Mouse (Mus musculus) forebrain, postnatal 0 days (tissue): ENCODE measurements around the gene Pxmp4. TPM values are rescaled to one million over a fixed set of nuclear protein-coding genes. Genes with fewer than 3 reads are reported as not detected.
A peak's percentile ranks its signal among the peaks of the same experiment; 100 is the strongest.

ENCODE experiments used
- ATAC-seq: fragments of 200-750 bp; cut with Nextera tagmentation; 2 replicates; pipeline ENCODE4 v1.8.0; 2017; ENCODE audit warnings: mild to moderate bottlenecking, moderate library complexity
- DNase-seq: peaks from one replicate; pipeline ENCODE4 v3.0.0-alpha.2; 2015
- H3K27ac ChIP-seq: fragments of 300-500 bp; sonication (generic); 2 replicates; pipeline ENCODE4 v1.5.1; 2014; ENCODE audit warnings: low read depth, mild to moderate bottlenecking, antibody characterized with exemption, low read length, moderate library complexity, mixed read lengths
- H3K27me3 ChIP-seq: fragments of 300-500 bp; sonication (generic); 2 replicates; pipeline ENCODE4 v1.6.1; 2014; ENCODE audit warnings: mild to moderate bottlenecking, low read length, mixed read lengths; ENCODE audit not compliant: insufficient read depth
- H3K36me3 ChIP-seq: fragments of 300-500 bp; sonication (generic); 2 replicates; pipeline ENCODE4 v1.6.1; 2014; ENCODE audit warnings: mild to moderate bottlenecking, moderate library complexity; ENCODE audit not compliant: insufficient read depth
- H3K4me1 ChIP-seq: fragments of 300-500 bp; sonication (generic); 2 replicates; pipeline ENCODE4 v1.6.1; 2014; ENCODE audit warnings: antibody characterized with exemption; ENCODE audit not compliant: insufficient read depth
- H3K4me2 ChIP-seq: fragments of 300-500 bp; sonication (generic); 2 replicates; pipeline ENCODE4 v1.6.1; 2014; ENCODE audit warnings: low read depth, mild to moderate bottlenecking, moderate library complexity
- H3K4me3 ChIP-seq: fragments of 300-500 bp; sonication (generic); 2 replicates; pipeline ENCODE4 v1.5.1; 2014; ENCODE audit warnings: low read depth, low read length, mixed read lengths
- H3K9ac ChIP-seq: fragments of 300-500 bp; sonication (generic); 2 replicates; pipeline ENCODE4 v1.6.1; 2014; ENCODE audit warnings: mild to moderate bottlenecking
- H3K9me3 ChIP-seq: fragments of 300-500 bp; sonication (generic); 2 replicates; pipeline ENCODE4 v1.6.1; 2016; ENCODE audit warnings: low read length
- CTCF ChIP-seq: sonication (generic); IDR thresholded peaks from 2 replicates; pipeline ENCODE4 v1.5.1; 2016; ENCODE audit warnings: antibody characterized with exemption, control low read depth, low read depth
- WGBS: fragments of 180-500 bp; shearing (Covaris S2); extraction: QIAGEN DNeasy Blood & Tissue Kit; methylation state at CpG from one replicate; pipeline ENCODE4 v1.1.7; 2014; 5-methylcytosine and 5-hydroxymethylcytosine counted together
- polyA plus RNA-seq: library from polyadenylated mRNA; unstranded; fragments of >200 nt; fragmentation: Nextera tagmentation; extraction: Ambion mirVana; gene quantifications from 2 replicates; pipeline ENCODE4 v1.2.1, GENCODE M21; 2015
- total RNA-seq: library from RNA; depleted of rRNA; stranded (reverse); fragments of >200 nt; gene quantifications from 2 replicates; pipeline ENCODE4 v1.2.3, GENCODE M21; 2014

Pxmp4 gene
- total and polyA plus RNA-seq, 2 experiments from 2014 or later, result 15.0 to 17.9 TPM

DNA sequence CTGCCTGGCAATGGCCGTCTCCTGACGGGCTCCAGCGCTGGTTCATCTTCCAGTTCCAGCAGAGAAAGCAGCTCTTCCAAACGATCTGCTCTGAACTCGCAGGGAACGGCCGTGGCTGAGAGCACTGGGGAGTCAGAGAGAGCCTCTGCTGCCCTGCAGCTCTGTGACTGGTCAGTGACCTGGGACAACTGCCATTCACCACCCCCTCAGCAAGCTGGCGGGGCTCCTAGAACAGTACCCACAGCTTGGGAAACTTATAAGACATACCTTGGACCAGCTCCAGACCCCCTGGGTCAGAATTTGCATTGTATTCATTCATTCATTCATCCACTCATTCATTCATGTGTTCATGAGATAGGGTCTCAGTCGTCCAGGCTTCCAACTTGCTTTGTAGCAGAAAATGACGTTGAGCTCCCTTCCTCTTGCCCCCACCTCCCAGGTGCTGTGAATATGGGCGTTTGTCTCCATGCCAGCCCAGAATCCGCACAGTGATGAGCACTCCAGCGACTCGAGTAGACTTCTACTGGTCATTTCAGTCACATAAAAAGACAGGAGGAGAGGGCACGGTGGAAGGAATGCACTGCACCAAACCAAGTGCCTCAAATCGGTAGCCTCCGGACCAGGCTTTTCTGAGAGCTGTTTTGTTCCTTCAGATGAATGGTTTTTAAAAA lies 18.4 kb downstream of the Pxmp4 start:
- 39% methylated on average over 17 of the region's 17 CpGs for WGBS
- no peak for DNase-seq
- Histone ChIP-seq H3K27ac (peak overlapping the region; percentile 70), H3K36me3 (no peaks in the 10 kb centered on the region), H3K9ac (no peak overlapping the region), H3K4me1 (peaks cover 16% of the 10 kb centered on the region), H3K4me3 (no peak overlapping the region), H3K9me3 (no peaks in the 10 kb centered on the region), H3K27me3 (no peaks in the 10 kb centered on the region), H3K4me2 (no peak overlapping the region)
- TF ChIP-seq CTCF, result no peak
- ATAC-seq, result no peak

DNA sequence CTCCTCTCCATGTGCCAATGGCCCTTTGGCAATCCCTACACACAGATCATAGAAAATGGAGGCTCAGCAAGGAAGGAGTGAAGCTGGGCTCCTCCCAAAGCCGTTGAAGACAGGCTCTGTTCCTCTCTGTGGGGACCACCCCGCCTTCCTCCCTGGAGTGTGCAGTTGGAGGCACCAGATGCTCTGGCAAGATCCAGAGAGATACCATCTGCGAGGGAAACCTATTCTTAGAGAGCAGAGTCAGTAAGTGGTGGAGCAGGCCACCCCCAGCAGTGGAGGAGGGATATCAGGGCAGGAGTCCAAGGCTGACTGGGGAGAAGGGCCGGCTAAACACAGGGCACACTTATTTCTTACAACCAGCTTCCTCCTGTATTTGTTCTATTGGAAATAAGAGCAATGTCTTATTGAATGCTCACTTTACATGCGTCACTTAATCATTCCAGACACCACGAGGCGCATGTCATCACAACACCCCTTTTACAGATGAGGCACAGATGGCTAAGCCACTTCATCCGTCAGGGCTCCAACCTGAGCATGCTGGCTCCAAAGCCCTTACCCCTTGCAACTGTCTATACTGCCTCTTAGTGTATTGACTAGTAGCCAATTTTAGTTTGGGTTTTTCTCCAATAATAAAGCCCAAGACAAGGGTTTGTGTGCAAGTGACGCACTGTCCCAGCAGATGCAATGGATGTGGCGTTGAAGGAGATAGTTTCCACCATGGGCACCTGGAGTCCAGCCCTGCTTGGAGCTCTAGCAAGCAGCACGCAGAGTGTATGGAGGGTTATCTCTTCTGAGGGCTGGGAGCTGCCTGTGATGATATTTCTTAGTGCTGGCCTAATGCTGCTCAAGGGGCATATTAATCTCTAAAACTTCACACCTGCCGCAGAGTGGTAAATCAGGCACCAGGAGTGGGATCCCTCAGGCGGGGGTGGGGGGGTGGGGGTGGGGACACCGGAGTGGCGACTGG lies 19.3 kb downstream of the Pxmp4 start:
- no peaks in the 10 kb centered on the region for H3K27me3 ChIP-seq
- WGBS, result 37% methylated on average over 15 of the region's 15 CpGs
- no peaks in the 10 kb centered on the region for H3K36me3 ChIP-seq
- no peak for TF ChIP-seq CTCF
- H3K4me3 ChIP-seq, result no peak overlapping the region
- DNase-seq (peak; percentile 93), ATAC-seq (peak; percentile 97)
- H3K4me2 ChIP-seq, result no peak overlapping the region
- H3K9ac ChIP-seq, result no peak overlapping the region
- H3K4me1 ChIP-seq, result peaks cover 16% of the 10 kb centered on the region
- H3K27ac ChIP-seq, result peak overlapping the region; percentile 70
- H3K9me3 ChIP-seq, result no peaks in the 10 kb centered on the region

DNA sequence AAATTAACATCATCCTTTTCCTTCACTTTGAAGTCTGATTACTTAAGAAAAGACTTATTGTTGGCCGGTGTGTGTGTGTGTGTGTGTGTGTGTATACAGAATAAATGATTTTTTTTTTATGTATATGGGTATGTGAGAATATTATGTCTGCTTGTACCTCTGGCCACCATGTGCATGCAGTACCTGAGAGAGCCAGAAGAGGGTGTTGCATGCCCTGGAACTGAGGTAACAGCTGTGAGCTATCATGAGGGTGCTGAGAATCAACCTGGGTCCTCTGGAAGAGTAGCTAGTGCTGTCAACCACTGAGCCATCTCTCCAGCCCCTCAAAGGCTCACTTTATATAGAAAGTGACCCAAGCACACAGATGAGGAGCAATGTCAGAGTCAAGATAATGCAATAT lies 22.1 kb downstream of the Pxmp4 start:
- no peaks in the 10 kb centered on the region for H3K27me3 ChIP-seq
- no peak overlapping the region for H3K27ac ChIP-seq
- no peak overlapping the region for H3K9ac ChIP-seq
- WGBS, result 97% methylated on average over 1 of the region's 1 CpGs
- 0 out of 2 replicates have a peak, but pooled peaks have one; percentile 12 for TF ChIP-seq CTCF
- no peaks in the 10 kb centered on the region for H3K9me3 ChIP-seq
- ATAC-seq (no peak), DNase-seq (no peak)
- H3K4me1 ChIP-seq, result peaks cover 16% of the 10 kb centered on the region
- no peaks in the 10 kb centered on the region for H3K36me3 ChIP-seq
- no peak overlapping the region for H3K4me2 ChIP-seq
- no peak overlapping the region for H3K4me3 ChIP-seq

DNA sequence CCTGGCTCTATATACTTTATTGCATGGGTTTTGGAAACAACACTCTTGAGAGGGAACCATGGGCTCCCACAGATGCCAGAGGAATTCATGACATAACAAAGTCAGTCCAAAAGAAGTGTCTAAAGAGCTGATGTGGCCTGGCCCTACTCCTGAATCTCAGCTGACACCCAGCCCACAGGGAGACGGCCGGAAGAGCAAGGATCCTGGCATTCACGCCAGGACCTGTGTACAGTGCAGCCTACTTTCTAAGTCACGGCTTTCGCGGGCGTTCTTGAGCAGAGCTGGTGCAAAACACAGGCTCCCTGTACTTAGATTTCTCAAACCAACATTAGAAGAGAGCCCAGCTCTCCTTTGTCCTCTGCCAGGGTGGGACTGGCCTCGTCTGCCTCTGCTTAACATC lies 22.9 kb downstream of the Pxmp4 start:
- WGBS, result 66% methylated on average over 8 of the region's 8 CpGs
- no peaks in the 10 kb centered on the region for H3K36me3 ChIP-seq
- H3K4me2 ChIP-seq, result no peak overlapping the region
- no peak overlapping the region for H3K4me3 ChIP-seq
- DNase-seq (no peak), ATAC-seq (no peak)
- peak overlapping the region; percentile 40; the same call in 1 of the 2 replicates for H3K27ac ChIP-seq
- H3K9ac ChIP-seq, result no peak overlapping the region
- H3K4me1 ChIP-seq, result peaks cover 16% of the 10 kb centered on the region
- no peaks in the 10 kb centered on the region for H3K9me3 ChIP-seq
- H3K27me3 ChIP-seq, result no peaks in the 10 kb centered on the region
- TF ChIP-seq CTCF, result no peak

DNA sequence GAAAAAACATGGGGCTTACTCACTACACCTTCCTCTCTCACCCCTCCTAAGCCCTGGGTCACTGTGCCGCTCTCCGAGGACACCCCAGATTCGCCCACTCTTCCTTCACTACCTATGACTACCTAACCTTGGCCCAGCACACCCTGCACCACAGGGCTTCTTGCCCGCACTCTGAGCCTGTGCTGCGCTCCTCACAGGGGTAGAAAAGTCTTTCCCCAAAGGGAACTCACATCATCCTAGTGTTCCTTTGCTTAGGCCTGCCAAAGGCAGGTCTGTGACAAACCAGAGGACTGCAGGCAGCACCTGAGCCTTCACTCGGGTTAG lies 25.8 kb downstream of the Pxmp4 start:
- ATAC-seq (no peak), DNase-seq (no peak)
- TF ChIP-seq CTCF, result no peak
- no peak overlapping the region for H3K27ac ChIP-seq
- H3K9me3 ChIP-seq, result no peaks in the 10 kb centered on the region
- H3K4me2 ChIP-seq, result no peak overlapping the region
- no peaks in the 10 kb centered on the region for H3K36me3 ChIP-seq
- WGBS, result 68% methylated on average over 6 of the region's 6 CpGs
- no peaks in the 10 kb centered on the region for H3K27me3 ChIP-seq
- H3K9ac ChIP-seq, result no peak overlapping the region
- H3K4me1 ChIP-seq, result no peaks in the 10 kb centered on the region
- H3K4me3 ChIP-seq, result no peak overlapping the region

DNA sequence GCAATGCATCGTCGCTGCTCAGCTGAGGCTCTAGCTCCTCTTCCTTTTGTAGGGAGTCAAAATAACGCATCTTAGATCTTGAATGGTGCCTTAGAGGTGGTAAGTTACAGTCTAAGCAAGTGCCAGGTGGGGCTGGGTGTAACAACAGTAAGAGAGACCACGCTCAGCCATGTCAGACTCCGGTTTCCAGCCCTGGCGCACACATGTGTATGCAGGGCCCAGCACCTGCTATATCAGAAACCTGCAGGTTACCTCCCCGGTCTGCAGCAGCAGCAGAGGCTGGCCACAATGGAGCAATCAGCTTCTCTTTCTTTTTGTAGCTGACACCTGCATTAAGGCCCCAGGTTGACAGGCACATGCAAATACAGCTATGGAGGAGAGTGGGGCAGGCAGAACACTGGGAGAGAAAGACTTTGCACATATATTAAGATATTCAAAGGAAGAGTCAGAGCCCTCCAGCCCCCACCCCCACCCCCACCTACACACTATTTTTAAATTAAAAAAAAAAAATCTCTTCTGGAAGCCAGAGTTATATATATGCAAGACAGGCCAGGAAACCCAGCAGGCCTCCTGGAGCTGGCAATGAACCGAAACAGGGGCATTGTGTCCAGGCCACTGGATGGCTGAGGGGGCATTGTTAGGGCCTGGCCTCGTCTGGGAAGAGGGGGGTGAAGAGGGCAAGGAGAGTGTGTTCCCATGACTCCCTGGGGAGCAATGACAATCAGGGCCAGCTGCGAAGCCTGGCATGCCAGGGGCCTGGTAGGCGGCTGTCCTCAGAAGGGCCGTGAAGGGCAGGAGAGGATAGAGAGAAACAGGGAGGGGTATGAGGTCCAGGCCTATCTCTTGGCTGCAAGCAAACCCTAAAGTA lies 26.4 kb downstream of the Pxmp4 start:
- H3K4me3 ChIP-seq, result no peak overlapping the region
- TF ChIP-seq CTCF, result no peak
- H3K36me3 ChIP-seq, result no peaks in the 10 kb centered on the region
- ATAC-seq (peak; percentile 20; the same call in 1 of the 2 replicates), DNase-seq (no peak)
- no peak overlapping the region for H3K27ac ChIP-seq
- H3K4me2 ChIP-seq, result no peak overlapping the region
- H3K9me3 ChIP-seq, result no peaks in the 10 kb centered on the region
- H3K27me3 ChIP-seq, result no peaks in the 10 kb centered on the region
- WGBS, result 25% methylated on average over 12 of the region's 12 CpGs
- no peak overlapping the region for H3K9ac ChIP-seq
- no peaks in the 10 kb centered on the region for H3K4me1 ChIP-seq
